Mouse (Mus musculus) urinary bladder, postnatal 14 days (tissue): ENCODE measurements at regions not wholly inside any gene's neighbourhood (a gene's known extent, or its start where the extent isn't known, plus 50 kb on each side); places are given as distances from the start of the nearest gene placed in this dataset.

Experiments used
- DNase-seq: peaks from one replicate; pipeline ENCODE4 v3.0.0; 2021; ENCODE audit warnings: low spot score

- DNase-seq, result no peak
Measured at GRCm38 (mm10) chr2:11118625-11119024, 53.3 kb upstream of the Prkcq start.

DNA sequence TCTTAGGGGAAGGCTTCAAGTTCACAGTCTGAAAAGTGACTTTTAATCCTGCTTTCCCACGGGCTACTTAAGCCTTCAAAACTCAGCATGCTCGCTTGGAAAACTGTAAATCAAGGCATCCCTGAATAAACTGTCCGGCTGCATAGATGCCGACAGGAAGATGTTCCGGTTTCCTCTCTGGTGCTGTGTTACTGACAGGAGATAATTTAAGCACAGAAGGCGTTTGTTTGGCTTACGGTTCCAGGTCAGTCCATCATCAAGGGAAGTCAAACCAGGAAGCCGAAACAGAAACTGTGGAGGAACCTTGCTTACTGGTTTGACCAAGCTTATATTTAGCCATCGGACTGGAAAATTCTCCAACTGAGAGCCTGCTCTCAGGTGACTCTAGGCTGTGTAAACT lies 52.6 kb upstream of the Prkcq start:
- no peak for DNase-seq
